Mouse (Mus musculus) layer of hippocampus, postnatal 10 days (tissue): ENCODE data around the gene Enpp4. TPM values are rescaled to one million over a fixed set of nuclear protein-coding genes. Genes with fewer than 3 reads are reported as not detected.

Experiments used
- DNase-seq, 2 experiments: peaks; one replicate each; pipeline ENCODE4 v3.0.0; 2021; ENCODE audit warnings: low spot score in 2 of 2
- total RNA-seq, 2 experiments: library from RNA; stranded (reverse); gene quantifications; 2 replicates each; pipeline ENCODE4 v1.2.3; 2021

Gene Enpp4
- total RNA-seq, 2 experiments from 2014 or later, result 7.6 to 8.2 TPM

DNA sequence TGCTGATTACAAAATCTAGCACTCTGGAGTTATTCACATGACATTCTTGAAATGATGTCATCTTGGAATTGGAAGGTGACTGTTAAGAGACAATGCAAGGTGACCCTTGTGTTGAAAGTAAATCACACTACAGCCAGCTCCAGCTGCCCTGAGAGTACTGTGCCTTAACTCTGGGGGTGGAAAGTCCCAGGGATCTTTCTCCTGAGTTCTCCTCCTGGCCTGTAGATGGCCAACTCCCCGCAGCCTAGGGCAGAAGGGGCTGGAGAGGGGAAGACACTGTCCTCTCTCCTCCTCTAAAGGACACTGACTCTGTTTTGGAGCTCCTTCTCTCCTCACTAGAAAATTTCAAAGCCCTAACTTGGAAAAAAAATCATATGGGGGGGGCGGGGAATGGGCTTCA, 14.1 kb downstream of the Enpp4 start:
- no peak for DNase-seq

DNA sequence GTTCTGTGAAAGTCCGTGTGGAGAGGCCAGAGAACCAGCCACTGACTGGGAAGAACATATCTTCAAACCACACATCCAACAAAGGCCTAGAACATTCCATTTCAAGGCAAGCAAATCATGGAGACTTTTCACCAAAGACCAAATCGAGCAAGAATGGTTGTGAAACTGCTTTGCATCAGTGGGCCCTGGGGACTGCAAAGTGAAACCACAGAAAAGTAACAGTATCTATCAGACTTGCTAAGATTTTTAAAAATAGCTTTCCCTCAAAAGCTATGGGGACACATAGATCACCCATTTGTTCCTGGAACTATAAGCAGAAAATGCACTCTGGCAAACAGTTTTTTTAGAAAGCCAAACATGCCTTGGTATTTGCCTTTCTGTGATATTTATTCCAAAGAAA, 14.7 kb downstream of the Enpp4 start:
- DNase-seq, result no peak

DNA sequence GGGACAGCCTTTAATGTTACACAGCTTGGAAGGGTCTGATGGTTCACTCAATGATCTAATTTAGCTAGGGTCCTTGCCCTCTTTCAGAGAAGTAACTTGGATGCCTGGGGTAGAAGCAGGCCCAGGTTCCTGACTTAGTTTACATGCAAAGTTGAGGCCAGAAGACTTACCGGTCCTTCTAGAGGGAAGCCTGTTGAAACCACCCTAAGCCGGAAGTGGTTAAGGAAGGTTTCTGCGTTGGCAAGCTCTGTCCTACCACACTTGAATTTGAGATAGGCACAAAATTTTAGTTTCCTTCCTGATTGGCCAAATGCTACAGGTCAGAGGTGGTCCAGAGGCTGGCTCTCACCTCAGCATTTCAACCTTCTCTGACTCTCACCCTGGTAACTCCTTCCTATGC, 17.4 kb downstream of the Enpp4 start:
- no peak for DNase-seq

DNA sequence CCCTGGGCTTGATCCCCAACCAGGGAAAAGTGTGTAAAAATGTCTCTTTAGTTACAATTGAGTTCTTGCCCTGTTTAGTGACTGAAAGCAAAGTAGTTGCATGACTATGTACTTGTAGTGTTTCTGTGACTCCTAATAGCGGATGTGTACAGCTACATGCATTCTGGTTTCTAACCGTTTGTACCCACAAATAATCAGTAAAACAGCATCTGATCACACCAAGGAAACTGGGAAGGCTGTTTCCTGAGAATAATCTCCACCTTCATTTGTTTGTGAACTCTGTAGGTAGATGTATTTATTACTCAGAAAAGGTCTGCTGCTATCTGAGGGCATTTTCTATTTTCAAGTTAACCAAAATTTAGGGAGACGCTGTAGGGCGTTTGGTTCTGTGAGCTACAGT, 22.5 kb downstream of the Enpp4 start:
- DNase-seq, result no peak

DNA sequence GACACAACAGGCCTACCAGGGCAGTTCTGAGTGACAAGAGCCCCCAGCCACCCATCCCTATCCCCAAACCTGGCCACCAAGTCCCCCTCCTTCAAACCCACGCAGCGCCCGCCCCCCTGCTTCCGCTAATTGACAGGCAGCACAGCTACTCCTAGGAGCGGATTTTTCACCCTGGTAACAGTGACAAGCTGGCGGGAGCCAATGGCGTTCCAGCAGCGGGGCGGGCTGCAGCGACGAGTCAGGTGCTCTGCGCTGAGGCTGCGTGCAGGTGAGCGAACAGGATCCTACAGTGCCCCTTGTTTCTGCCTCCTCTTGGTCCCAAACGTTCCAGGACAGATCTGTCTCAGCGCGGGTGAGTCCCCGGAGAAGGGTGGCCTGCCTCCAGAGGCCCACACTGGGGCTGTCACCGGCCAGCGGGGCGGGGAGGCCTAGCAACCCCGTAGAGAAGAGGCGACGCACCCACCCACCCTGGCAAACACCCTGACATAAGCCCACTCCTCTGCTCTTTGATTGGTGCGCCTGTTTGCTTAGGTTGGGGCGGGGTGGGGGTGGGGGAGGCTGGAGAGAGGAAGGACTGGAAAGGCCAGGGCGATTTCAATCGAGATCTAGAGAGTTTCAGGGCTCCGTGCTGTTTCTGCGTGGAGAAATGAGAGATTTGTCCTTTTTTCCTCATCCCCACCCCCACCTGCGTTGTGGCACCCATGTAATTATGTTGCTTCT, 26.8 kb downstream of the Enpp4 start, which contains the start of gene Enpp5:
Gene Enpp5, plus strand, starts transcription at position 183 of the 720 bp plus-strand sequence.
- DNase-seq, result peak; percentile 83 to 89

DNA sequence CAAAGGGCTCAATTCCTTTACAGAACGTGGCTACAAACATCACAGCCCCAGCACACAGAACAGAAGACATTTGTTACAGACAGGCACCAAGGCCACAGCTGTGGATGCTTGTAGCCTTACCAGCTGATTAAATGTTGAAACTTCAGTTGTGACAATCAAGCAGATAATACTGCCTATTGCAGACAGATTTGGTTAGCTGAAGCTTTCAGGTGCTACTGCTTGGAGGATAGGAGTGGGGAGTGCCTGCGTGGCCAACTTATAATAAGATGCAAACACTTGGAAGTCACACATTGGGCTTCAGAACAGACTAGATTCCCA, 27.8 kb downstream of the Enpp4 start:
- no peak for DNase-seq

DNA sequence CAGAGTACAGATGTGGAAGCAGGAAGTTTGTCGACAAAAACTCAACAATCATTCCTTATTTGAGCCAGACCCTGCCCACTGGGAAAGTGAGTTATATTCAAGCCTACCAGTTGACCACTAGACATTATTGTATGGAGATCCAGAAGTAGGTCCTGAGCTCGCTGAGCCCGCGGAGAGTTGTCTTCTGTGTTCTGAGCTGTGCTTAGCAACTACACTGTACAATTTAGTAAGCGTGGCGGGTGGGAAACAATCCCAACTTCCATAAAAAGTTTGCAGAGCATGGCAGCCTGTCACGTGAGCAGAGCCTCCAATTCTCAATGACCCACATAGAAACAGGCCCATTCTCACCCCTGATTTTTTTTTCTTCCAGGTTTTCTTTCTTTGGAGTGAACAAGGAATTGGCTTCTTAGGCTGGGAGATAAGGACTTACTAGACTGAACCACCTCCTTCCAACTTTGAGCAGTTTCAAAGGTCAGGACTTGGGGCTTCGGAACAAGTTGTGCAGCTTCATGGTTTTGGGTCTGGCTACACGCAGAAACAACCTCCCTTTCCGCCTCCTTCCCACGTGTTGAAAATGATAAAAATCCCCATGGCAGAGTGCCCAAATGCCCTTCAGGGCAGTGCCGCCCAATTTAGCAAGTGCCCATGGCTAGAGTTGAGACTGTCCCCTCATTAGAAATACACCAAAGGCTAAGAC, 28.3 kb downstream of the Enpp4 start:
- DNase-seq, result no peak

DNA sequence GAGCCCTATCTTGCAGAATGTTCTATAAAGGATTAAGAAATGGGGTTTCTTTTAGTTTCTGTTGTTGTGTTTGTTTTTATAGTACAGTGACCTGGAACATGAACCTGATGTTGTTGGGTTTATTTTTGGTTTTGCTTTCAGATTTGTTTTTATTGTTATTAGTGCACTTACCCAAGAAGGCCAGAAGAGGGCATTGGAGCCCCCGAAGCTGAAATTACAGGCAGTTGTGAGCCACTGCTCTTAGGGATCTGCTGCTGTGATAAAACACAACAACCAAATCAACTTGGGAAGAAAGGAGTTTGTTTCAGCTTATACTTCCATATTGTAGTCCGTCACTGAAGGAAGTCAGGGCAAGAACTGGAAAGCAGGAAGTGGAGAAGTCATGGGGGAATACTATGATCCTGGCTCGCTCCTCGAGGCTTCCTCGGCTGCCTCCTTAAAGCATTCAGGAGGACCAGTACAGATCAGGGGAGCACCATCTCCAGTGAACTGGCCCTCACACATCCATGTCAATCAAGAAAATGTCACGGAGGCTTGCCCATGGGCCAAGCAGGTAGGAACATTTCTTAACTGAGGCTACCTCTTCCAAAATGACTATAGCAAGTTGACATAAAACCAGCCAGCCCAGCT, 29.4 kb downstream of the Enpp4 start:
- peak; percentile 14 to 18 for DNase-seq

DNA sequence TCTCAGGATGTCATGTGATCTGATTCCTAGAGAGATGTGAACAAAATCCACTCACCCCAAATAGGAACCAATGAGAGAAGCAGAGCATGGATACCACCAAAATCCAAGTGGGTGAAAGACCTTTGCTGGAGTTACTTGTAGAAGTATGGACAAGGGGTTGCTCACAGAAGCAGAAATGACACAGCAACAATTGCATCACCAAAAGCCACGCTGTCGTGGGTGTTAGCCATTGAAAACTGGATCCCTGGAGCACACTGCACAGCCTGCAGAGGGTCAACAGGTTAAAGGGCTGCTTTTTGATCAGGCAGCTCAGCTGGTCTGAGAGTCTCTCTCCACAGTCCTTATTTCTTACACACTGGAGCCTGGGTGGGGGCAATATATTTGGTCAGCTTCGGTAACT, 30.0 kb downstream of the Enpp4 start:
- DNase-seq, result no peak

DNA sequence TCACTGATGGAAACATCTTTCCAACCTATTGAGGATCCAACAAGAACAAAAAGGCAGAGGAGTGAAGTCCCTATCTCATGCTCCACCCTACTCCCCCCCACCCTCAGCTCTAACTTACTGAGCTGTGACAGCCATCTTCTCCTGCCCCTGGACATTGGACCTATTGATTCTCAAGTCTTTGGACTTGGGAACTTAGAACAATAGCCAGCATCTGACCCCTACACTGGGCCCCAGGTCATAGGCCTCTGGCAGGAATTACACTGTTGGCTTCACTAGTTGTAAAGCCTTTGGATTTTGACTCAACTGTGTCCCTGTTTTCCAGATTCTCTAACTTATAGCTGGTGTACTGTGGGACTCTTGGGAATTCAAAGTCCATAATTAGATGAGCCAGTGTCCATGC, 33.9 kb downstream of the Enpp4 start:
- DNase-seq, result no peak

DNA sequence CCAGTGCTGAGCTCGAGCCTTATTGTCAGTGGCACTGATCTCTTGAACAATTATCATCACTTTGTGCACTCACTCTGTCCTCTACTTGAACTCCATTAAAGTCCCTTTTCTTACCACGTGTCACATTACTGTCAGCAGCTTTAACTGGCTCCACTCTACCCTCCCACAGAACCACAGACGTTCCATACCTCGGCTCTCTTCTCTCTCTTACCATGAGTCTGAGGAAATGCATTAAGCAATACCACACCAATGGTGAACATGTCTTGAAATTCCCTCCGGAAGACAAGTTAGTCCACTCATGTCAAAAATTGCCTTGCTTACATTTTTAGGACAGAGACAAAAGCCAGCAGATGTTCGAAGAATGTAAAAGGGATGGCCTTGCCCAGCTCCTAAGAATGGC, 36.7 kb downstream of the Enpp4 start:
- DNase-seq, result no peak

DNA sequence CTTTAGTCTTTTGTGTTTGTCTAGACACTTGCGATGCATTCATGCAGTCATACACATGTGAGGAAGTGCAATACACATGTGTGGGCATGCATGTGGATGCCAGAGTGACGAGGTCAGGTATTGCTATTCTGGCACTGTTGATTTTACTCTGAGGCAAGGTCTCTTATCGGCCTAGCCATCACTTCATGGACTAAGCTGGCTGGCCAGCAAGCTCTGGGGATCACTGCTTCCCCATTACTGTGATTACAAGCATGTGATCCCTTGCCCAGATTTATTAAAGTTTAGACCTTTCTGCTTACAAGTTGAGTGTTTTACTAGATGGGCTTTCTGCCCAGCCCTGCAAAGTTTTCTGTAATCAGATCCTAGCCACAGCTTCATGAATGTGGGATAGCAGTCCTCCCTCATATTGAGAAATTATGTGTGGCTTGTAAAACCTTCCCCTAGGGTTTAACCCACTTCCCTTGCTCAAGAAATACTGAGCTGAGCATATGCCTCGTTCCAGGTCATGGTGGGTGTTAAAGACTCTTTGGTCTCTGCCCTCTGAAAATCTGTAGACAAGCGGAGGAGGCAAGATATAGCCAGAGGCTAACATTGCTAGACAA, 44.2 kb downstream of the Enpp4 start:
- no peak for DNase-seq

DNA sequence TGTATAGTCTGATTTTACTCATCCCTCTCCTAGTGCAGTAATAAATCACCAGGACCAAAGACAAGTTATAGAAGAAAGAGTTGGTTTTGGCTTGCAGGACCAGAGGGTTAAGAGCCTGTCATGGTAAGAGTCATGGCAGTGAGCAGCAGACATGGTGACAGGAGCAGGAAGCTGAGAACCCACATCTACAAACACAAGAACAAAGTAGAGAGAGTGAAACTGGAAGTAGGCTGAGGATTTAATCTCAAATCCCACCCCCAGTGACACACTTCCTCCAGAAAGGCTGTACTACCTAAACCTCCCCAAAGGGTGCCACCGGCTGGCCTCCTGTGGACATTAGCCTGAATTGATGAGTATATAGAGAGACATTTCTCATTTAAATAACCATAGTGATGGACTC, 44.8 kb downstream of the Enpp4 start:
- DNase-seq, result no peak

DNA sequence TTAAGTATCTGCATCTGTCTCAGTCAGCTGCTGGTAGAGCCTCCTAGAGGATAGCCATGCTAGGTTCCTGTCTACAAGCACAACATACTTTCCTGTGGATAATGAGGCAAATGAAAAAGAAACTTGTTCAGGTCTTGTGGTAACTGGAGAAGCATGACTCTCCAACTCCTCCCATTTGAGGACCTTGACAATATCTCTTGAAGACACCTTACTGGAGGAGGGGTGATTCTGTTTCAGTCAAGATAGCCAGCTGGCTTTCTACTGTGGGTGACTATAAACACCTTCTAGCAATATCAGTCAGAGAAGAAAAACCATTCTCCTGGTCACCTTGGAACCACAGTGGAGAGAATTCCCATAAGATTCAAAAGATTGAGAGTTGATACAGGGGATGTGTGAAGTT, 47.5 kb downstream of the Enpp4 start:
- DNase-seq, result no peak

DNA sequence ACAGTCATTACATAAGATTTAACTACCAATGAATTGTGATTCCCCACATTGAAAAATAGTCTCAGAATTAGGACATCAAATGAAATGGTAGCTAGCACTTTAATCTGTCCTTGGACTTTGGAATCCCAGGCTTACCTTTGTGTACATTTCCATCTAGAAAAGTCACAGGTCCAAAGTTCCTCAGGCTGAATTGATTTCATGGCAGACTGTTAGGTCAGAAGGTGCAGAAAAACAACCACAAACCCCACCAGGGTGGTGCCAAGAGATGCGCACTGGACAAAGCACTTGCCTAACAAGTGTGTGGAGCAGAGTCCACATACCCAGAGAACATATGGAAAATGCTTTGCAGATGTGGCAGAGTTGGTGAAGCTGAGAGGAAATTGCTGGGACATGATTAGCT, 48.5 kb downstream of the Enpp4 start:
- DNase-seq, result no peak

DNA sequence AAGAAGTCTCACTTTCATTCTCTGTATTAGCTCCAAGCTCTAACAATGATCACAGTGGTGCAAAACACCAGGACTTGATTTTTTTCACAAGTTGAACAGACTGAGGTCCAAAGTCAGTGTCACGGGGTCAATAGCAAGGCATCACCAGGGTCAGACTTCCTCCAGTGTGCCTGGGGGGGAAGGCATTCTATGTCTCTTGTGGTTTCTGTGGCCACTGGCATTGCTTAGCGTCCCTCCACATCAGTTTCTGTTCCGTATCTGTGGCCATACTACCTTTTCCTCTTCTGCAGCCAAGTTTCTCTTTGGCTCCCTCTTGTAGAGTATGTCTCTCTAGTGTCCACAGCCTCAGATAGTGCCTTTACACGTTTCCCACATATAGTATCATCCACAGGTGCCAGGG, 52.2 kb downstream of the Enpp4 start:
- DNase-seq, result no peak

Other genes with a start within 250 kb of the Enpp4 start
- gene Enpp5, start 27.0 kb downstream of the Enpp4 start, total RNA-seq, result 10 to 100 TPM; 98.0 to 99.3 TPM
- 1 to 10 TPM; 1.8 to 2.1 TPM for gene Clic5, start 82.8 kb upstream of the Enpp4 start, total RNA-seq